Mouse (Mus musculus) T-cell, adult 66 days (primary cell): ENCODE measurements around the gene Olfr958. TPM values are rescaled to one million over a fixed set of nuclear protein-coding genes. Genes with fewer than 3 reads are reported as not detected.

Source experiments
- total RNA-seq, 2 experiments: library from RNA; stranded (reverse); gene quantifications; 3 replicates in 1 of 2; 4 replicates in 1 of 2; pipeline ENCODE4 v1.2.4; 2023

Olfr958 gene
- not detected for total RNA-seq

DNA sequence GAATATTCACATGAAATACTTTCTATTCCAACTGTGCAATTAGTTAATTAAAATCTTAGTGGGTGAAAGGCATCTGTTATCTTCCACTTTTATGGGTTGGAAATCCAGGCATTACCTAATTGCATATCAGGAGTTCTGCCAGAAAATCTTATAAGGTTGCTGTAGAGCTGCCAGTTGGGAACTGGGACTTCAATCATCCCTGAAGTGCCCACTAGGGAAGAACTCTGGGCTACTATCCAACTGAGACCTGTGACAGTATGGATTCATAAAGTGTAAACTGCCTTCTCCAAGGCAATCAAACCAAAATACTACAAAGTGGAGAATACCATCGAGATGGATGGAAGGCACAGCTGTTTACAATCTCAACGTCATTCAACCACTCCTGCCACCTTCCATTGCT is at the start of gene Olfr958:
Olfr958 (minus strand) TSS at position 109 of the 400 bp plus-strand sequence.

DNA sequence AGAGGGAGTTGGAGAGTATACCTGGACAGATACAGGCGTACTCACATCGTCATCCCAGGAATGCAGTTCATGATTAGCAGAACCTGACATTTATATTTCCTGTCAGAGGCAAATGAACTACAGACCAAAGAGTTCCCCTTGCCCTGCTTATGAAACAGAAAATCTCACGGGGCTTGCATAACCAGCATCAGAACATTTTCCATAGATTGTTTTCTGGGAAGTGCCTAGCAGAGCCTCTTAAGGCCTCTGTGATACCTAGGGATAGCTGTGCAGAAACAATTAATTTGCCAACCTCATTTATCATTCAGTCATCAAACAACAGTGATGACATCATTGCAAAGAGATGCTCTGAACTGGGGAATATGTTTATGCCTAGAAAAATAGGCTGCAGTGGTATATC is 21.6 kb upstream of the Olfr958 start, which contains the start of gene Olfr959:
Olfr959 (minus strand) TSS at position 101 of the 400 bp plus-strand sequence.

DNA sequence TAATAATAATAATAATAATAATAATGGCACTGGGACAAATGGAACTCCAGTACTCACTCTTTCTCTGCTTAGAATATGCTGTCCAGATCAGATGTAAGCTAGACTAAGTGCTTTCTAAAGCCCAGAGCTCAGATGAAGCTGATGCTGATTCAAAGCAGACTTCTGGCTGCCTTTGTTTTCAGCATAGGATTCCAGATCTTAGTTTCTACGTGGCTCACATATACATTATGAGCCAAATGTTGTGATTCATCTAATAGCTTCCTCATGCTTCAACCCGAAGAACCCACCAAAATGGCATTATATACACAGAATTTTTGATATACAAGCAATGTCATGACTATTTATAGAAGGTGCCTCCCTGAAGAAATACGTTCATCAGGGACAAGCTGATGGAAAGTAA is 38.3 kb downstream of the Olfr958 start, which contains the start of gene Olfr957:
Olfr957 (minus strand) TSS at position 279 of the 400 bp plus-strand sequence.

Other genes starting within 250 kb of the Olfr958 start
- gene Olfr948, start 228.0 kb downstream of the Olfr958 start, total RNA-seq, result not detected
- gene Olfr951, start 166.6 kb downstream of the Olfr958 start, total RNA-seq, result not detected
- gene Olfr952, start 126.9 kb downstream of the Olfr958 start, total RNA-seq, result not detected
- not detected for gene Olfr954, start 97.4 kb downstream of the Olfr958 start, total RNA-seq
- not detected for gene Olfr955, start 82.1 kb downstream of the Olfr958 start, total RNA-seq
- not detected for gene Olfr44, start 60.1 kb downstream of the Olfr958 start, total RNA-seq
- not detected for gene Olfr957, start 38.2 kb downstream of the Olfr958 start, total RNA-seq
- not detected for gene Olfr959, start 21.5 kb upstream of the Olfr958 start, total RNA-seq
- not detected for gene AW551984, start 50.3 kb upstream of the Olfr958 start, total RNA-seq
- not detected for gene Olfr148, start 56.6 kb upstream of the Olfr958 start, total RNA-seq
- gene Olfr960, start 67.3 kb upstream of the Olfr958 start, total RNA-seq, result not detected
- not detected for gene Olfr961, start 91.0 kb upstream of the Olfr958 start, total RNA-seq
- gene Olfr963, start 113.2 kb upstream of the Olfr958 start, total RNA-seq, result not detected
- gene Olfr149, start 153.1 kb upstream of the Olfr958 start, total RNA-seq, result not detected
- not detected for gene Olfr965, start 157.3 kb upstream of the Olfr958 start, total RNA-seq
- not detected for gene Olfr150, start 176.9 kb upstream of the Olfr958 start, total RNA-seq
- not detected for gene Olfr967, start 192.2 kb upstream of the Olfr958 start, total RNA-seq
- gene Olfr968, start 229.2 kb upstream of the Olfr958 start, total RNA-seq, result not detected
- gene Olfr969, start 236.9 kb upstream of the Olfr958 start, total RNA-seq, result not detected